Mouse (Mus musculus): Measurements from ENCODE around the gene Rhox13. TPM values are rescaled to one million over a fixed set of nuclear protein-coding genes. Genes with fewer than 3 reads are reported as not detected.

Rhox13 gene
- polyA plus RNA-seq, 1 experiment from 2014 or later, result not detected

DNA sequence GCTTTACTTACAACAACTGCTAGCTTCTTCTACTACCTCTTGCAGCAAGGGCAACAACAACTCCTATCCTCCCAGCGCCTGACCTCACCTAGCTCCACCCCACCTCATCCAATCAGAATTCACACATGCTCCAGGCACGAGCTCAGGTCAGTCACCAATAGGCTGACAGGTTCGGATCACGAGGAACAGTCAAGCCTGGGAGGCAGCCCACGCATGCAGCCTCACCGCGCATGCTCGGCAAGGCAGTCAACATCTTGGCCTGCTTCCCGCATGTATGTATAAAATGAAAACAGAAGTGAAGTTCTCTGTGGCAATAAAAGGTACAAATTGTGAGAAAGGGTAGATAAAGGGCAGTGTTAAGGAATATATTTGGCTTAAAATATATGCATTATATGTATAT lies 45.0 kb downstream of the Rhox13 start:
- WGBS, result 71% methylated on average over 9 of the region's 9 CpGs
- no peak overlapping the region for H3K27ac ChIP-seq (ENCODE audit: low read length)
- DNase-seq (ENCODE audit: low spot score), result no peak
- H3K36me3 ChIP-seq (ENCODE audit: insufficient read depth, low read length), result no peaks in the 10 kb centered on the region
- no peak overlapping the region for H3K4me2 ChIP-seq (replicated peaks; ENCODE audit: low read depth, low read length)
- ATAC-seq, result no peak
- no peak overlapping the region for H3K9ac ChIP-seq (replicated peaks; ENCODE audit: low read depth)
- H3K4me3 ChIP-seq (ENCODE audit: low read depth, low read length), result no peak overlapping the region
- H3K27me3 ChIP-seq (replicated peaks; ENCODE audit: insufficient read depth, low read length), result no peaks in the 10 kb centered on the region
- TF ChIP-seq EP300 (IDR thresholded peaks at IDR 0.05) (no peak), CTCF (IDR thresholded peaks at IDR 0.05) (no peak)
- no peaks in the 10 kb centered on the region for H3K9me3 ChIP-seq (ENCODE audit: low read length)
- no peaks in the 10 kb centered on the region for H3K4me1 ChIP-seq (ENCODE audit: insufficient read depth, low read depth, low read length)

DNA sequence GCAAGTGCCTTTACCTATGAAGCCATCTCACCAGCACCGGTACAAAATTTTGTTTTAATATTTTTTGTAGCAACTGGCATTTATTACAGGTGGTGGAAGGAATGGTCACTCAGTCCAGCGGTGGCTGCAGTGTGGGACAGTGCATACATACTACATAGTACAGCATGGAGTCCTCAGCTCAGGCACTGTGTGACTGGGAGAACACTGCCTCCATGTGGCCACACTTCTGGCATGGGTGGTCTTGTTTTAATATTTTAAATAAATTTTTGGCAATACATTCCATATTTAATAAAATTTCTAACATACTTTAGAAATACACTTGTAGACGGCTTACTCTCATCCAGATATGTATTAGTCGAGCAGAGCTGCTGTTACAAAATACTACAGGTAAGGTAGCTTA lies 45.6 kb downstream of the Rhox13 start:
- Histone ChIP-seq H3K9me3 (ENCODE audit: low read length) (no peaks in the 10 kb centered on the region), H3K4me2 (replicated peaks; ENCODE audit: low read depth, low read length) (no peak overlapping the region), H3K27me3 (replicated peaks; ENCODE audit: insufficient read depth, low read length) (no peaks in the 10 kb centered on the region), H3K9ac (replicated peaks; ENCODE audit: low read depth) (no peak overlapping the region), H3K4me3 (ENCODE audit: low read depth, low read length) (no peak overlapping the region), H3K36me3 (ENCODE audit: insufficient read depth, low read length) (no peaks in the 10 kb centered on the region), H3K4me1 (ENCODE audit: insufficient read depth, low read depth, low read length) (no peaks in the 10 kb centered on the region), H3K27ac (ENCODE audit: low read length) (no peak overlapping the region)
- TF ChIP-seq EP300 (IDR thresholded peaks at IDR 0.05), result no peak
- no peak for TF ChIP-seq CTCF (IDR thresholded peaks at IDR 0.05)
- WGBS, result 74% methylated on average over 4 of the region's 4 CpGs
- DNase-seq (ENCODE audit: low spot score) (no peak), ATAC-seq (no peak)

Other genes with a start within 250 kb of the Rhox13 start
- not detected in 2 replicates for gene Rhox8, start 242.3 kb upstream of the Rhox13 start, polyA plus RNA-seq (2015; fragmentation: Nextera tagmentation; extraction: Ambion mirVana)
- gene Rhox7b, start 224.0 kb upstream of the Rhox13 start, polyA plus RNA-seq (2015; fragmentation: Nextera tagmentation; extraction: Ambion mirVana), result not detected in 2 replicates
- not detected in 2 replicates for gene Rhox9, start 219.4 kb upstream of the Rhox13 start, polyA plus RNA-seq (2015; fragmentation: Nextera tagmentation; extraction: Ambion mirVana)
- gene Btg1-ps1, start 102.4 kb upstream of the Rhox13 start, polyA plus RNA-seq (2015; fragmentation: Nextera tagmentation; extraction: Ambion mirVana), result not detected in 2 replicates
- not detected in 2 replicates for gene Btg1-ps2, start 78.1 kb upstream of the Rhox13 start, polyA plus RNA-seq (2015; fragmentation: Nextera tagmentation; extraction: Ambion mirVana)
- not detected in 2 replicates for gene Rhox10, start 54.7 kb upstream of the Rhox13 start, polyA plus RNA-seq (2015; fragmentation: Nextera tagmentation; extraction: Ambion mirVana)
- gene Rhox11, start 36.1 kb upstream of the Rhox13 start, polyA plus RNA-seq (2015; fragmentation: Nextera tagmentation; extraction: Ambion mirVana), result not detected in 2 replicates
- not detected in 2 replicates for gene Rhox12, start 10.3 kb upstream of the Rhox13 start, polyA plus RNA-seq (2015; fragmentation: Nextera tagmentation; extraction: Ambion mirVana)
- gene Zbtb33, start 68.6 kb downstream of the Rhox13 start, polyA plus RNA-seq (2015; fragmentation: Nextera tagmentation; extraction: Ambion mirVana), result 1.8 and 2.0 TPM in 2 replicates
- gene Tmem255a, start 131.2 kb downstream of the Rhox13 start, polyA plus RNA-seq (2015; fragmentation: Nextera tagmentation; extraction: Ambion mirVana), result 6.7 and 7.7 TPM in 2 replicates
- 0.04 TPM in 1 of 2 replicates, not detected in the other for gene Atp1b4, start 195.0 kb downstream of the Rhox13 start, polyA plus RNA-seq (2015; fragmentation: Nextera tagmentation; extraction: Ambion mirVana)